Mouse (Mus musculus): ENCODE results near the gene Serinc3.

- TF ChIP-seq CTCF (IDR thresholded peaks at IDR 0.05; ENCODE audit: low read depth) (no peak), EP300 (IDR thresholded peaks at IDR 0.05; ENCODE audit: low read depth) (no peak)
Measured at GRCm38 (mm10) chr2:163634211-163634610, 10.7 kb downstream of the Serinc3 start.
